Mouse (Mus musculus): Measurements from ENCODE around the gene Tnfaip8l2.

DNA sequence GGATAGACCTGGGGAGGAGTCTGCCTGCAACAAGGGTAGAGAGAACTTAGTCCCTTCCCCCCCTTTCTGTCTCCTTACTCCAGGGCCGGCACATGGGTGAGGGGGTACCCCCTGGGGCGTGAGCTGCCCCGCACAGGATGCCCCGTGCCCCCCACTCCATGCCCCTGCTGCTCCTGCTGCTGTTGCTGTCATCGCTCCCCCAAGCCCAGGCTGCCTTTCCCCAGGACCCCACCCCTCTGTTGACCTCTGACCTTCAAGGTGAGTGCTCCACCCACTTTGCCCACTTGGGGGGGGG lies 22.0 kb upstream of the Tnfaip8l2 start:
- no peak for TF ChIP-seq POLR2A (IDR thresholded peaks at IDR 0.05; ENCODE audit: extremely low read depth, insufficient read depth, low read length)
- no peak for TF ChIP-seq CTCF (IDR thresholded peaks at IDR 0.05; ENCODE audit: low read depth, low read length)

All from liver, adult 2 months (tissue).